Mouse (Mus musculus) liver, postnatal 0 days (tissue): Measurements from ENCODE around the gene Tnnt3. TPM values are rescaled to one million over a fixed set of nuclear protein-coding genes. Genes with fewer than 3 reads are reported as not detected.

ENCODE experiments used
- ATAC-seq: fragments of 200-750 bp; cut with Nextera tagmentation; 2 replicates; pipeline ENCODE4 v1.8.0; 2017; ENCODE audit warnings: mild to moderate bottlenecking, moderate library complexity
- DNase-seq: peaks from one replicate; pipeline ENCODE4 v3.0.0-alpha.2; 2016
- H3K27ac ChIP-seq: fragments of 300-500 bp; sonication (generic); 2 replicates; pipeline ENCODE4 v1.5.1; 2014; ENCODE audit warnings: antibody characterized with exemption, moderate library complexity, mild to moderate bottlenecking, low read depth
- H3K27me3 ChIP-seq: fragments of 300-500 bp; sonication (generic); 2 replicates; pipeline ENCODE4 v1.6.1; 2014; ENCODE audit warnings: low read length, control low read depth, mixed read lengths; ENCODE audit not compliant: insufficient read depth
- H3K36me3 ChIP-seq: fragments of 300-500 bp; sonication (generic); replicated peaks from 2 replicates; pipeline ENCODE4 v1.6.1; 2014; ENCODE audit warnings: mild to moderate bottlenecking, control low read depth, low read length, moderate library complexity, mixed read lengths; ENCODE audit not compliant: insufficient read depth
- H3K4me1 ChIP-seq: fragments of 300-500 bp; sonication (generic); 2 replicates; pipeline ENCODE4 v1.6.1; 2014; ENCODE audit warnings: antibody characterized with exemption, mild to moderate bottlenecking, control low read depth; ENCODE audit not compliant: insufficient read depth
- H3K4me2 ChIP-seq: fragments of 300-500 bp; sonication (generic); 2 replicates; pipeline ENCODE4 v1.6.1; 2014; ENCODE audit warnings: low read depth, mild to moderate bottlenecking, low read length, moderate library complexity, mixed read lengths
- H3K4me3 ChIP-seq: fragments of 300-500 bp; sonication (generic); 2 replicates; pipeline ENCODE4 v1.5.1; 2014; ENCODE audit warnings: low read depth, low read length
- H3K9ac ChIP-seq: fragments of 300-500 bp; sonication (generic); replicated peaks from 2 replicates; pipeline ENCODE4 v1.6.1; 2014; ENCODE audit warnings: mild to moderate bottlenecking, moderate library complexity
- H3K9me3 ChIP-seq: fragments of 300-500 bp; sonication (generic); 2 replicates; pipeline ENCODE4 v1.6.1; 2016; ENCODE audit warnings: mild to moderate bottlenecking, control low read depth, low read length, mixed read lengths
- CTCF ChIP-seq: sonication (generic); IDR thresholded peaks from 2 replicates; pipeline ENCODE4 v1.5.1; 2016; ENCODE audit warnings: antibody characterized with exemption, low read depth
- EP300 ChIP-seq: IDR thresholded peaks from 2 replicates; pipeline ENCODE4 v1.6.1; 2016; ENCODE audit warnings: antibody characterized with exemption, low read depth, mild to moderate bottlenecking
- WGBS: fragments of 180-500 bp; shearing (Covaris S2); extraction: QIAGEN DNeasy Blood & Tissue Kit; methylation state at CpG from one replicate; pipeline ENCODE4 v1.1.7; 2014; ENCODE audit not compliant: insufficient replicate concordance; 5-methylcytosine and 5-hydroxymethylcytosine counted together
- polyA plus RNA-seq: library from polyadenylated mRNA; unstranded; fragments of >200 nt; fragmentation: Nextera tagmentation; extraction: Ambion mirVana; gene quantifications from 2 replicates; pipeline ENCODE4 v1.2.1, GENCODE M21; 2015

The Tnnt3 gene
- polyA plus RNA-seq, 1 experiment from 2014 or later: 3.6 TPM

GRCm38 (mm10) chr7:142542771-142543303 lies 44.2 kb downstream of the Tnnt3 start:
- H3K4me2 ChIP-seq: no peak overlapping the region
- ATAC-seq: no peak
- H3K9ac ChIP-seq: no peak overlapping the region
- no peak overlapping the region for H3K4me3 ChIP-seq
- no peak for TF ChIP-seq CTCF
- TF ChIP-seq EP300: no peak
- 56% methylated on average over 11 of the region's 11 CpGs for WGBS
- peaks cover 7% of the 10 kb centered on the region; the same call in 1 of the 2 replicates for H3K4me1 ChIP-seq
- no peak for DNase-seq
- no peaks in the 10 kb centered on the region for H3K27me3 ChIP-seq
- peaks cover 4% of the 10 kb centered on the region for H3K36me3 ChIP-seq
- no peaks in the 10 kb centered on the region for H3K9me3 ChIP-seq
- H3K27ac ChIP-seq: no peak overlapping the region

- WGBS: 78% methylated on average over 7 of the region's 7 CpGs
- Histone ChIP-seq H3K36me3 (no peaks in the 10 kb centered on the region; the same call in 1 of the 2 replicates), H3K4me1 (no peaks in the 10 kb centered on the region; the same call in 1 of the 2 replicates), H3K9ac (no peak overlapping the region), H3K4me3 (no peak overlapping the region), H3K27me3 (no peaks in the 10 kb centered on the region), H3K9me3 (no peaks in the 10 kb centered on the region), H3K27ac (no peak overlapping the region), H3K4me2 (no peak overlapping the region)
- TF ChIP-seq EP300 (no peak), CTCF (no peak)
- DNase-seq (no peak), ATAC-seq (no peak)
These were observed 47.3 kb downstream of the Tnnt3 start for GRCm38 (mm10) chr7:142545967-142546366.

- Histone ChIP-seq H3K27me3 (no peaks in the 10 kb centered on the region), H3K4me2 (no peak overlapping the region), H3K27ac (no peak overlapping the region), H3K4me3 (no peak overlapping the region), H3K9me3 (no peaks in the 10 kb centered on the region), H3K36me3 (no peaks in the 10 kb centered on the region), H3K4me1 (peaks cover 5% of the 10 kb centered on the region; the same call in 1 of the 2 replicates), H3K9ac (no peak overlapping the region)
- 46% methylated on average over 2 of the region's 2 CpGs for WGBS
- TF ChIP-seq CTCF (no peak), EP300 (no peak)
- ATAC-seq (no peak), DNase-seq (no peak)
These were observed 49.2 kb downstream of the Tnnt3 start for GRCm38 (mm10) chr7:142547874-142548273.

GRCm38 (mm10) chr7:142548706-142549105 lies 50.1 kb downstream of the Tnnt3 start:
- DNase-seq (no peak), ATAC-seq (no peak)
- Histone ChIP-seq H3K9ac (no peak overlapping the region), H3K27ac (no peak overlapping the region), H3K4me2 (no peak overlapping the region), H3K27me3 (no peaks in the 10 kb centered on the region), H3K36me3 (no peaks in the 10 kb centered on the region), H3K4me3 (no peak overlapping the region), H3K9me3 (no peaks in the 10 kb centered on the region), H3K4me1 (peaks cover 10% of the 10 kb centered on the region)
- TF ChIP-seq CTCF (no peak), EP300 (no peak)
- 80% methylated on average over 6 of the region's 6 CpGs for WGBS

GRCm38 (mm10) chr7:142549941-142550763 lies 51.5 kb downstream of the Tnnt3 start:
- Histone ChIP-seq H3K9me3 (no peaks in the 10 kb centered on the region), H3K27me3 (no peaks in the 10 kb centered on the region), H3K4me1 (peaks cover 16% of the 10 kb centered on the region), H3K36me3 (no peaks in the 10 kb centered on the region), H3K4me3 (no peak overlapping the region), H3K4me2 (no peak overlapping the region), H3K9ac (no peak overlapping the region), H3K27ac (no peak overlapping the region)
- 79% methylated on average over 10 of the region's 10 CpGs for WGBS
- ATAC-seq (no peak), DNase-seq (no peak)
- TF ChIP-seq EP300 (no peak), CTCF (peak; percentile 32)

- Histone ChIP-seq H3K9me3 (no peaks in the 10 kb centered on the region), H3K9ac (no peak overlapping the region), H3K4me3 (no peak overlapping the region), H3K27ac (no peak overlapping the region), H3K4me2 (no peak overlapping the region), H3K27me3 (no peaks in the 10 kb centered on the region), H3K36me3 (no peaks in the 10 kb centered on the region), H3K4me1 (peaks cover 19% of the 10 kb centered on the region)
- 81% methylated on average over 14 of the region's 14 CpGs for WGBS
- TF ChIP-seq CTCF (no peak), EP300 (no peak)
- ATAC-seq (no peak), DNase-seq (no peak)
These were observed 52.3 kb downstream of the Tnnt3 start for GRCm38 (mm10) chr7:142550935-142551373.
